Mouse (Mus musculus) MEL (cell line): ENCODE data around the gene Unc5b. TPM values are rescaled to one million over a fixed set of nuclear protein-coding genes. Genes with fewer than 3 reads are reported as not detected.

ENCODE experiments used
- DNase-seq: peaks from one replicate; pipeline ENCODE4 v3.0.0; 2011; ENCODE audit warnings: low read depth, low spot score
- H3K27ac ChIP-seq: 2 replicates; pipeline ENCODE4 v1.5.1; 2012; ENCODE audit warnings: low read depth, mild to moderate bottlenecking, control low read depth, low read length, moderate library complexity; ENCODE audit not compliant: control insufficient read depth
- H3K27me3 ChIP-seq, 2 experiments: fragments of 150-350 bp in 1 of 2; sonication (generic) in 1 of 2; 2 replicates each; pipeline ENCODE4 v1.6.1; 2012; ENCODE audit warnings: low read length in 2 of 2, mild to moderate bottlenecking in 2 of 2, improper control_type of control experiment in 1 of 2, moderate library complexity in 1 of 2; ENCODE audit not compliant: insufficient read depth in 2 of 2, control insufficient read depth in 1 of 2
- H3K36me3 ChIP-seq, 2 experiments: 2 replicates each; pipeline ENCODE4 v1.6.1; 2012 to 2014; ENCODE audit warnings: low read length in 2 of 2, improper control_type of control experiment in 1 of 2, inconsistent platforms in 1 of 2, mild to moderate bottlenecking in 1 of 2; ENCODE audit not compliant: insufficient read depth in 2 of 2, control insufficient read depth in 1 of 2
- H3K4me1 ChIP-seq, 2 experiments: fragments of 150-350 bp in 1 of 2; sonication (generic) in 1 of 2; 2 replicates each; pipeline ENCODE4 v1.6.1; 2012; ENCODE audit warnings: low read length in 2 of 2, improper control_type of control experiment in 1 of 2, mild to moderate bottlenecking in 1 of 2; ENCODE audit not compliant: insufficient read depth in 2 of 2, control insufficient read depth in 1 of 2
- H3K4me3 ChIP-seq, 2 experiments: fragments of 150-350 bp in 1 of 2; sonication (generic) in 1 of 2; 2 replicates each; pipeline ENCODE4 v1.5.1; 2012; ENCODE audit warnings: low read depth in 2 of 2, low read length in 2 of 2, mild to moderate bottlenecking in 2 of 2, moderate library complexity in 2 of 2, control low read depth in 1 of 2, improper control_type of control experiment in 1 of 2; ENCODE audit not compliant: control insufficient read depth in 1 of 2, insufficient read depth in 1 of 2
- H3K79me2 ChIP-seq: 2 replicates; pipeline ENCODE4 v1.6.1; 2012; ENCODE audit warnings: mild to moderate bottlenecking, low read length, moderate library complexity; ENCODE audit not compliant: control insufficient read depth, poor library complexity, insufficient read depth
- H3K9ac ChIP-seq: 2 replicates; pipeline ENCODE4 v1.6.1; 2012; ENCODE audit warnings: low read depth, mild to moderate bottlenecking, control low read depth, low read length, moderate library complexity; ENCODE audit not compliant: control insufficient read depth, poor library complexity, severe bottlenecking
- H3K9me3 ChIP-seq: fragments of 150-350 bp; sonication (generic); replicated peaks from 2 replicates; pipeline ENCODE4 v1.6.1; 2012; ENCODE audit warnings: mild to moderate bottlenecking, low read length, improper control_type of control experiment, moderate library complexity; ENCODE audit not compliant: insufficient read depth
- CHD2 ChIP-seq: IDR thresholded peaks from 2 replicates; pipeline ENCODE4 v1.6.1; 2011; ENCODE audit warnings: low read length, improper control_type of control experiment
- ELF1 ChIP-seq: IDR thresholded peaks from 2 replicates; pipeline ENCODE4 v1.6.1; 2014; ENCODE audit warnings: low read depth, mild to moderate bottlenecking, inconsistent platforms, low read length, improper control_type of control experiment, moderate library complexity
- ETS1 ChIP-seq: IDR thresholded peaks from 2 replicates; pipeline ENCODE4 v1.6.1; 2012; ENCODE audit warnings: low read depth, mild to moderate bottlenecking, inconsistent platforms, low read length, improper control_type of control experiment, moderate library complexity
- GATA1 ChIP-seq: IDR thresholded peaks from 2 replicates; pipeline ENCODE4 v1.6.1; 2011; ENCODE audit warnings: low read depth, low read length, improper control_type of control experiment
- JUND ChIP-seq: IDR thresholded peaks from 2 replicates; pipeline ENCODE4 v1.6.1; 2011; ENCODE audit warnings: low read depth, mild to moderate bottlenecking, improper control_type of control experiment, low read length
- KAT2A ChIP-seq: conservative IDR thresholded peaks from 2 replicates; pipeline ENCODE4 v1.6.1; 2012; ENCODE audit warnings: low read depth, low read length, improper control_type of control experiment, inconsistent platforms
- MAFK ChIP-seq: IDR thresholded peaks from 2 replicates; pipeline ENCODE4 v1.6.1; 2011; ENCODE audit warnings: low read depth, mild to moderate bottlenecking, low read length, improper control_type of control experiment, borderline replicate concordance
- MAX ChIP-seq: IDR thresholded peaks from 2 replicates; pipeline ENCODE4 v1.6.1; 2011; ENCODE audit warnings: low read length, improper control_type of control experiment
- MAZ ChIP-seq: IDR thresholded peaks from 2 replicates; pipeline ENCODE4 v1.6.1; 2012; ENCODE audit warnings: low read depth, mild to moderate bottlenecking, inconsistent platforms, low read length, improper control_type of control experiment
- MEF2A ChIP-seq: IDR thresholded peaks from 2 replicates; pipeline ENCODE4 v1.6.1; 2014; ENCODE audit warnings: low read depth, mild to moderate bottlenecking, inconsistent platforms, low read length, improper control_type of control experiment; ENCODE audit not compliant: poor library complexity, insufficient replicate concordance, severe bottlenecking; ENCODE audit errors: extremely low read depth
- MYB ChIP-seq: IDR thresholded peaks from 2 replicates; pipeline ENCODE4 v1.6.1; 2011; ENCODE audit warnings: mild to moderate bottlenecking, low read depth, low read length, improper control_type of control experiment
- MYC ChIP-seq: IDR thresholded peaks from 2 replicates; pipeline ENCODE4 v1.6.1; 2011; ENCODE audit warnings: low read depth, mild to moderate bottlenecking, low read length, improper control_type of control experiment, moderate library complexity
- NRF1 ChIP-seq: IDR thresholded peaks from 2 replicates; pipeline ENCODE4 v1.6.1; 2014; ENCODE audit warnings: low read depth, mild to moderate bottlenecking, inconsistent platforms, low read length, improper control_type of control experiment, moderate library complexity; ENCODE audit not compliant: poor library complexity, insufficient read depth, severe bottlenecking
- POLR2A ChIP-seq, 2 experiments: IDR thresholded peaks; 2 replicates each; pipeline ENCODE4 v1.6.1; 2011 to 2012; ENCODE audit warnings: low read length in 2 of 2, mild to moderate bottlenecking in 2 of 2, control low read depth in 1 of 2, improper control_type of control experiment in 1 of 2, low read depth in 1 of 2, moderate library complexity in 1 of 2; ENCODE audit not compliant: control insufficient read depth in 1 of 2, insufficient read depth in 1 of 2, poor library complexity in 1 of 2
- POLR2AphosphoS2 ChIP-seq: IDR thresholded peaks from 2 replicates; pipeline ENCODE4 v1.6.1; 2011; ENCODE audit warnings: low read length, improper control_type of control experiment
- POLR2AphosphoS5 ChIP-seq: IDR thresholded peaks from 2 replicates; pipeline ENCODE4 v1.6.1; 2012; ENCODE audit warnings: low read depth, borderline replicate concordance, mild to moderate bottlenecking, inconsistent platforms, low read length, moderate library complexity, mixed read lengths
- RAD21 ChIP-seq: IDR thresholded peaks from 2 replicates; pipeline ENCODE4 v1.6.1; 2011; ENCODE audit warnings: mild to moderate bottlenecking, low read depth, low read length, improper control_type of control experiment
- RCOR1 ChIP-seq: IDR thresholded peaks from 2 replicates; pipeline ENCODE4 v1.6.1; 2012; ENCODE audit warnings: low read depth, mild to moderate bottlenecking, inconsistent platforms, low read length, improper control_type of control experiment
- SIN3A ChIP-seq: IDR thresholded peaks from 2 replicates; pipeline ENCODE4 v1.6.1; 2012; ENCODE audit warnings: low read length, improper control_type of control experiment, inconsistent platforms
- TAL1 ChIP-seq: IDR thresholded peaks from 2 replicates; pipeline ENCODE4 v1.6.1; 2012; ENCODE audit warnings: mild to moderate bottlenecking, inconsistent platforms, low read length, moderate library complexity, mixed read lengths
- TBP ChIP-seq: IDR thresholded peaks from 2 replicates; pipeline ENCODE4 v1.8.0; 2011; ENCODE audit warnings: low read depth, low read length, improper control_type of control experiment
- UBTF ChIP-seq: IDR thresholded peaks from 2 replicates; pipeline ENCODE4 v1.6.1; 2012; ENCODE audit warnings: low read depth, mild to moderate bottlenecking, inconsistent platforms, low read length, improper control_type of control experiment, moderate library complexity, borderline replicate concordance; ENCODE audit not compliant: insufficient read depth
- USF1 ChIP-seq: IDR thresholded peaks from 2 replicates; pipeline ENCODE4 v1.6.1; 2014; ENCODE audit warnings: low read depth, mild to moderate bottlenecking, inconsistent platforms, low read length, improper control_type of control experiment, moderate library complexity
- ZC3H11A ChIP-seq: IDR thresholded peaks from 2 replicates; pipeline ENCODE4 v1.6.1; 2012; ENCODE audit warnings: low read depth, mild to moderate bottlenecking, inconsistent platforms, low read length, improper control_type of control experiment
- ZMIZ1 ChIP-seq: IDR thresholded peaks from 2 replicates; pipeline ENCODE4 v1.6.1; 2012; ENCODE audit warnings: low read depth, mild to moderate bottlenecking, inconsistent platforms, low read length, improper control_type of control experiment, moderate library complexity
- polyA plus RNA-seq, 2 experiments: library from polyadenylated mRNA; stranded (reverse) in 1 of 2; unstranded in 1 of 2; fragments of >175 nt in 1 of 2; fragments of >200 nt in 1 of 2; gene quantifications; 2 replicates each; pipeline versions ENCODE4 v1.2.1 to v1.2.4; 2012; ENCODE audit warnings: low replicate concordance in 2 of 2, low read depth in 1 of 2; ENCODE audit not compliant: insufficient read length in 2 of 2, insufficient read depth in 1 of 2, missing spikeins in 1 of 2
- total RNA-seq: library from RNA; depleted of rRNA; stranded (reverse); fragments of 300-350 nt; gene quantifications from 2 replicates; pipeline ENCODE4 v1.2.3, GENCODE M21; 2012

The Unc5b gene
- total and polyA plus RNA-seq, 3 experiments = not detected

DNA sequence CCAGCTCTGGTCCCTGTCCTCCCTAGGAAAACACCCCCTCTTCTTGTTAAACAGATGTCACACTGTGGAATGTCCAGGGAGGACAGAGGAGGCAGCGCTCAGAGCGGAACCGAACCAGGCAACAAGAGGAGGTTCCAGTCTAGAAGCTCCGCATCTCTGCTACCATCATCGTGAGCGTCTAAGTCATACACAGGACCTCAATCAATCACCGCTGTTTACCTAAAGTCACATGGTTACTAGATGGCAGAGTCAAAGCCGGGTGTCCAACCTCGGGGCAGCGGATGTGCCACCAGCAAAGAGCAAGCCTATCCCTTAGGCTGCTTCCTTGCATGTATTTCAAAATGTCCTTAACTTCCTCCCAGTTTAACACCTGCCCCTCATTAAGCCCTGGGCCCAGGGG is 39.0 kb downstream of the Unc5b start:
- no peaks in the 10 kb centered on the region for H3K27me3 ChIP-seq
- no peak overlapping the region for H3K4me3 ChIP-seq
- no peaks in the 10 kb centered on the region for H3K4me1 ChIP-seq
- H3K9ac ChIP-seq = no peak overlapping the region
- TF ChIP-seq NRF1 (no peak), RCOR1 (no peak), MAX (no peak), SIN3A (no peak), MAFK (no peak), ZC3H11A (no peak), CHD2 (no peak), ZMIZ1 (no peak), RAD21 (no peak), MYB (no peak), GATA1 (no peak), MAZ (no peak)
- no peak overlapping the region for H3K27ac ChIP-seq
- no peaks in the 10 kb centered on the region for H3K79me2 ChIP-seq
- H3K36me3 ChIP-seq = no peaks in the 10 kb centered on the region
- DNase-seq = no peak
- H3K9me3 ChIP-seq = no peaks in the 10 kb centered on the region

DNA sequence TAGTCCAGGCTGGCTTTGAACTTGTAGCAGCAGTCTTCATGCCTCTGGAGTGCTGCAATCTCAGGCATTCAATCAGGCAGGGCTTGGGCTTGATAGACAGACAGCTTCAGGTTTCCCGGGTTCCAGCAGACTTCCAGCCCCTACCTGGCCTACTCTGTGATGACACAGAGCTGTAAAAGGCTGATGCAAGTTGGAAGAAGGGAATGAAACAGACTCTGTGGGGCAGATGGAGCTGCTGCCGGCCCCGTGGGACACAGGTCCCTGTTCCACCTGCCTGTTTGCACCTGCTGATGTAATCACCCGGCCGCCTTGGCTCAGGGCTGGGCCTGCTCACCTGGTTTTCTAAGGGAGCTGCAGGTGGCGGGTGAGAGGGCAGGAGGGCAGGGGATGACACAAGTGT is 40.5 kb downstream of the Unc5b start:
- Histone ChIP-seq H3K27me3 (no peaks in the 10 kb centered on the region), H3K4me3 (no peak overlapping the region)
- DNase-seq = no peak
- TF ChIP-seq TAL1 (no peak), MYC (no peak), ELF1 (no peak), ZMIZ1 (no peak), JUND (no peak), POLR2AphosphoS5 (no peak), MEF2A (no peak), UBTF (no peak), USF1 (no peak), TBP (no peak), MAX (no peak), RCOR1 (no peak), ETS1 (no peak), POLR2A (IDR thresholded peaks at IDR 0.05; ENCODE audit: control insufficient read depth in 1 of 2, insufficient read depth in 1 of 2, low read depth in 1 of 2, low read length in 2 of 2, poor library complexity in 1 of 2) (no peak), POLR2AphosphoS2 (no peak), KAT2A (no peak), RAD21 (no peak)
- TF ChIP-seq, all 39 proteins: peak for 0
- H3K9ac ChIP-seq = no peak overlapping the region
- no peaks in the 10 kb centered on the region for H3K4me1 ChIP-seq
- H3K79me2 ChIP-seq = no peaks in the 10 kb centered on the region
- no peaks in the 10 kb centered on the region for H3K9me3 ChIP-seq
- no peaks in the 10 kb centered on the region for H3K36me3 ChIP-seq
- no peak overlapping the region for H3K27ac ChIP-seq
